Mouse (Mus musculus): ENCODE measurements around the gene Tanc1.

GRCm38 (mm10) chr2:59757015-59757414, 145.2 kb downstream of the Tanc1 start:
- TF ChIP-seq CTCF (IDR thresholded peaks at IDR 0.05; ENCODE audit: low read depth) (peak; percentile 10; the same call in 1 of the 2 replicates), EP300 (IDR thresholded peaks at IDR 0.05; ENCODE audit: low read depth) (no peak)
